Mouse (Mus musculus): Measurements from ENCODE around the gene Rnf220. TPM values are rescaled to one million over a fixed set of nuclear protein-coding genes. Genes with fewer than 3 reads are reported as not detected.

The Rnf220 gene
- total and polyA plus RNA-seq, 2 experiments = 13.3 to 31.0 TPM

GRCm38 (mm10) chr4:117485045-117485780 is 11.6 kb downstream of the Rnf220 start:
- Histone ChIP-seq H3K9ac (ENCODE audit: low read depth, low read length) (no peak overlapping the region), H3K4me3 (ENCODE audit: insufficient read depth, low read depth, low read length) (no peak overlapping the region), H3K79me2 (ENCODE audit: control insufficient read depth, insufficient read depth, low read length) (no peaks in the 10 kb centered on the region), H3K27me3 (ENCODE audit: control insufficient read depth, insufficient read depth, low read length) (peaks cover 16% of the 10 kb centered on the region), H3K36me3 (ENCODE audit: control insufficient read depth, insufficient read depth, low read length) (no peaks in the 10 kb centered on the region), H3K4me1 (ENCODE audit: control insufficient read depth, insufficient read depth, low read length) (0 out of 2 replicates have a peak, but pooled peaks cover 5% of the 10 kb centered on the region), H3K27ac (replicated peaks; ENCODE audit: insufficient read depth, low read depth, low read length) (no peak overlapping the region)
- no peak for TF ChIP-seq CTCF (IDR thresholded peaks at IDR 0.05; ENCODE audit: low read depth, low read length)
- TF ChIP-seq POLR2A (IDR thresholded peaks at IDR 0.05; ENCODE audit: extremely low read depth, insufficient read depth, low read length) = no peak
- DNase-seq (ENCODE audit: extremely low read depth, low read depth, low spot score) = no peak
- 51% methylated on average over 13 of the region's 13 CpGs for WGBS

DNA sequence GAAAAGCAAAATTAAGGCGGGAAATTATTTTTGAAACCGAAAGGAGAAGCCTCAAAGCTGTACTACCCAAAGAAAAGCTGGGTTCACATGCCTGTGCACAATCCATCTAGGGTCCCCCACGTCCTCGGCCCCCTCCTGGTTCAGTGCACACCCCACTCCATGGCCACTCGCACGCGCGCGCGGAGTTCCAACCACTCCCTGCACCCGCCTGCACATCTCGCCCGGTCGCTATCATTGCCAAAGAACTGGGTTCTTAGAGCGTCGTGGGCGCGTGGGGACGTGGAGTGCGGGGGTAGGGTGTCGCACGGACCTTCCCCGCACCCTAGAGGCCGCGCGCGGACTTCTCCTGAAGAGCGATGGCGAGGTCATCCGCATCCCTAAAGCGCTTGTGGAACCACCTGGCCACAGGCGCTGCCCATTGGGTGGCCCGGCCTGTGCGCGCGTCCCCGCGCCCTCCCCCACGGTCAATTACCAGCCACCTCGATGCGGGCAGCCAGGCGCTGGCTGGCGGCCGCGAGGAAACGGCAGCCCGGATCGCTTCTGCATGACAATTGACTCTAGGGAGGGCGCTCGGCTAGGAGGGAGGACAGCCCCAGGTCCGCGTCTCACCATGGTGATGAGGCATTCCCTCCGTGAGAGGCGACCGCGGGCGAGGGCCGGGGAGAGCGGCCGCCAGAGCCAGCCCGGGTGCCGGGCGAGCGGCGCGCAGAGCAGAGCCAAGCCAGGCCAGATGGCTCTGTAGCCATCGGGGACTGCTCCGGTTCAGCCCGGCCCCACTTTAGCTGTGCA is 12.4 kb downstream of the Rnf220 start:
- H3K27ac ChIP-seq (replicated peaks; ENCODE audit: insufficient read depth, low read depth, low read length) = no peak overlapping the region
- no peak for DNase-seq (ENCODE audit: extremely low read depth, low read depth, low spot score)
- WGBS = under 1% methylated on average over 69 of the region's 69 CpGs
- H3K9ac ChIP-seq (ENCODE audit: low read depth, low read length) = no peak overlapping the region
- 0 out of 2 replicates have a peak, but pooled peaks cover 5% of the 10 kb centered on the region for H3K4me1 ChIP-seq (ENCODE audit: control insufficient read depth, insufficient read depth, low read length)
- H3K27me3 ChIP-seq (ENCODE audit: control insufficient read depth, insufficient read depth, low read length) = peaks cover 11% of the 10 kb centered on the region
- peak overlapping the region; percentile 65 for H3K4me3 ChIP-seq (ENCODE audit: insufficient read depth, low read depth, low read length)
- TF ChIP-seq POLR2A (IDR thresholded peaks at IDR 0.05; ENCODE audit: extremely low read depth, insufficient read depth, low read length) = no peak
- H3K79me2 ChIP-seq (ENCODE audit: control insufficient read depth, insufficient read depth, low read length) = no peaks in the 10 kb centered on the region
- H3K36me3 ChIP-seq (ENCODE audit: control insufficient read depth, insufficient read depth, low read length) = no peaks in the 10 kb centered on the region

- peak overlapping the region; percentile 65 for H3K4me3 ChIP-seq (ENCODE audit: insufficient read depth, low read depth, low read length)
- peaks cover 11% of the 10 kb centered on the region for H3K27me3 ChIP-seq (ENCODE audit: control insufficient read depth, insufficient read depth, low read length)
- 0 out of 2 replicates have a peak, but pooled peaks cover 5% of the 10 kb centered on the region for H3K4me1 ChIP-seq (ENCODE audit: control insufficient read depth, insufficient read depth, low read length)
Observed at GRCm38 (mm10) chr4:117483931-117484255, 13.0 kb downstream of the Rnf220 start.

GRCm38 (mm10) chr4:117482103-117482502 is 14.7 kb downstream of the Rnf220 start:
- 88% methylated on average over 5 of the region's 5 CpGs for WGBS
- Histone ChIP-seq H3K27me3 (ENCODE audit: control insufficient read depth, insufficient read depth, low read length) (peaks cover 11% of the 10 kb centered on the region; the same call in 1 of the 2 replicates), H3K9ac (ENCODE audit: low read depth, low read length) (no peak overlapping the region), H3K36me3 (ENCODE audit: control insufficient read depth, insufficient read depth, low read length) (no peaks in the 10 kb centered on the region), H3K27ac (replicated peaks; ENCODE audit: insufficient read depth, low read depth, low read length) (no peak overlapping the region), H3K79me2 (ENCODE audit: control insufficient read depth, insufficient read depth, low read length) (no peaks in the 10 kb centered on the region), H3K4me1 (ENCODE audit: control insufficient read depth, insufficient read depth, low read length) (0 out of 2 replicates have a peak, but pooled peaks cover 5% of the 10 kb centered on the region), H3K4me3 (ENCODE audit: insufficient read depth, low read depth, low read length) (no peak overlapping the region)
- TF ChIP-seq CTCF (IDR thresholded peaks at IDR 0.05; ENCODE audit: low read depth, low read length) (no peak), POLR2A (IDR thresholded peaks at IDR 0.05; ENCODE audit: extremely low read depth, insufficient read depth, low read length) (no peak)
- no peak for DNase-seq (ENCODE audit: extremely low read depth, low read depth, low spot score)

More at GRCm38 (mm10) chr4:117483931-117484255, 13.0 kb downstream of the Rnf220 start:
- Histone ChIP-seq H3K9ac (ENCODE audit: low read depth, low read length) (no peak overlapping the region), H3K27ac (replicated peaks; ENCODE audit: insufficient read depth, low read depth, low read length) (no peak overlapping the region), H3K36me3 (ENCODE audit: control insufficient read depth, insufficient read depth, low read length) (no peaks in the 10 kb centered on the region), H3K79me2 (ENCODE audit: control insufficient read depth, insufficient read depth, low read length) (no peaks in the 10 kb centered on the region)
- DNase-seq (ENCODE audit: extremely low read depth, low read depth, low spot score) = peak; percentile 39
- TF ChIP-seq CTCF (IDR thresholded peaks at IDR 0.05; ENCODE audit: low read depth, low read length) = no peak
- no peak for TF ChIP-seq POLR2A (IDR thresholded peaks at IDR 0.05; ENCODE audit: extremely low read depth, insufficient read depth, low read length)
- WGBS = 2% methylated on average over 15 of the region's 15 CpGs

DNA sequence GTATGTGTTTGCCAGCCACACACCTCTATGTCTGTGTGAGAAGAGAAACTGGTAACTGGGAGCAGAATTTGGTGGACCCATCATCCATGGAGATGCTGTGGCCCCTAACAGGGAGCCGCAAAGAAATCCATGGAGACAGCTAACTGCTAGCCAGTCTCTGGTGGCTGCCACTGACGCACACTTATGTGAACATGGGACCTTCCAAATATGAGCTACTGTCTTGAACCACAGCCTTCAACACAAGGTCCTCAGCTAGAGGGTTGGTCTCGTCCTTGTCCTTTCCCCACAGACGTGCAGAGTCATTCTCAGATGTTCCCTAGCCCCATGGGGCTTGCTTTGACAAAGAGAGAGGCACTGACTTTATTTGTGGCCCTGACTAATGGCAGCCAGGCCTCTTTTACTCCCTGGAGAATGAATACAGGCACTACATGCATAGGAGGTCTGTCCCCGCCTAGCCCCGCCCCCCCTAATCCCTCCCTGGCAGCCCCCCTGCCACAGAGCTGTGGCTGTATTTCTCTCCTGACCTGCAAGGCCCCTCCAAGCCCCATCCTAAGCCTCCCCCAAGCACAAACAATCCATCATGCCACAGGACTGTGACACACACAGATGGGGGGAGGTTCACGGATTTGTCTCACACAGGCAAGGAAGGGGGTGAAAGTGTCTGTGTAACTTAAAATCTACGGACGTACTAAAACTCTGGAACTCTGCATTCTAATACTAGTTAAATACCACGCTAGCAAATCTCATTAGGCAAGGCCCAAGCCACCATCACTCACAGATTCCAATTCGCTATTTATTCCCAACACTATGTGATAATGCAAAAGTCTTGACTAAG is 16.0 kb downstream of the Rnf220 start:
- TF ChIP-seq POLR2A (IDR thresholded peaks at IDR 0.05; ENCODE audit: extremely low read depth, insufficient read depth, low read length) (no peak), CTCF (IDR thresholded peaks at IDR 0.05; ENCODE audit: low read depth, low read length) (no peak)
- no peaks in the 10 kb centered on the region for H3K36me3 ChIP-seq (ENCODE audit: control insufficient read depth, insufficient read depth, low read length)
- H3K27me3 ChIP-seq (ENCODE audit: control insufficient read depth, insufficient read depth, low read length) = peaks cover 5% of the 10 kb centered on the region; the same call in 1 of the 2 replicates
- 73% methylated on average over 11 of the region's 11 CpGs for WGBS
- H3K4me3 ChIP-seq (ENCODE audit: insufficient read depth, low read depth, low read length) = no peak overlapping the region
- DNase-seq (ENCODE audit: extremely low read depth, low read depth, low spot score) = no peak
- H3K9ac ChIP-seq (ENCODE audit: low read depth, low read length) = no peak overlapping the region
- H3K27ac ChIP-seq (replicated peaks; ENCODE audit: insufficient read depth, low read depth, low read length) = no peak overlapping the region
- H3K4me1 ChIP-seq (ENCODE audit: control insufficient read depth, insufficient read depth, low read length) = 0 out of 2 replicates have a peak, but pooled peaks cover 5% of the 10 kb centered on the region
- H3K79me2 ChIP-seq (ENCODE audit: control insufficient read depth, insufficient read depth, low read length) = no peaks in the 10 kb centered on the region

Data from liver, adult 2 months (tissue).